Mouse (Mus musculus): ENCODE results near the gene Dock9. TPM values are rescaled to one million over a fixed set of nuclear protein-coding genes. Genes with fewer than 3 reads are reported as not detected.

Gene Dock9
- polyA plus RNA-seq, 1 experiment from 2014 or later, result 6.2 TPM

DNA sequence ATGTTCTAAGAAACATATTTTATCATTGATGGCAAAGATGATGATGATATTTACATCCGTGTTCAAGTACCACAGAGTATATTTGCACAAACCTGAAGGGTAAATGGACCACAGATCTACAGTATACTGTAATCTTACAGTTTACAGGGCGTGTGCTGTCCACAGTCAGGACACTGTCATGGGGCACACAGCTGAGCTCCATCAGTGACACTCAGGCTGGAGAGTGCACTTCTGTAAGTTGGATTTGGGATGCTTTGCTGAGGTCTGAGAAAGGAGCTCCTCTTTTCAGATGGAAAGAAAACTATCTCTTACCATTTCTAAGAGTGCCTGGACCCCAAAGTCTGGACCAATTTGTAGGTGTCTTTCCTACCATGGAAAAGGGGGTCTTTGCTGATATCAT lies 302.5 kb downstream of the Dock9 start:
- H3K27me3 ChIP-seq, result peaks cover 3% of the 10 kb centered on the region; the same call in 1 of the 2 replicates
- H3K27ac ChIP-seq, result no peak overlapping the region
- H3K9me3 ChIP-seq (replicated peaks), result no peaks in the 10 kb centered on the region
- H3K9ac ChIP-seq, result no peak overlapping the region
- 89% methylated on average over 2 of the region's 2 CpGs for WGBS
- ATAC-seq (ENCODE audit: low FRiP score), result no peak
- H3K4me3 ChIP-seq, result no peak overlapping the region
- peaks cover 4% of the 10 kb centered on the region; the same call in 1 of the 2 replicates for H3K4me1 ChIP-seq
- H3K4me2 ChIP-seq (replicated peaks), result no peak overlapping the region
- no peaks in the 10 kb centered on the region for H3K36me3 ChIP-seq

DNA sequence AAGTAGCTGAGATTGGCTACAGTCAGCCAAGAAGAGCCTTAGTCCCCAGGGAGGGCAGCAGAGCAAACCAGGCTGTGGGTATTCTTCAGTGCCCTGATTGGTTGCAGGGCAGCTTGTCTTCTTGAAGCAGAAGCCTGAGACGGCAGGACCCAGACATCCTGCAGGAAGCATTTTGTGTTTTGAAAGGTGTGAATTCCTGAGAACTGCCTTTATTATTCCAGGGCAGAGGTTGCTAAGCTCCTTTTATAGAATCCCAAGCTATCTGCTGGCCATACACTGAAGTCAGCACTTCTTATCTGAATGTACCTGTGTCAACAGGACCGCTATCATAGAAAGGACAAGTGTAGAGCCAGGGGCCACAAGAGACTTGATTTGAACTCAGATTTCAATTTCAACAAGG lies 303.4 kb downstream of the Dock9 start:
- WGBS, result 71% methylated on average over 2 of the region's 2 CpGs
- Histone ChIP-seq H3K4me3 (no peak overlapping the region), H3K9me3 (replicated peaks) (no peaks in the 10 kb centered on the region), H3K36me3 (no peaks in the 10 kb centered on the region), H3K9ac (no peak overlapping the region), H3K4me1 (peaks cover 4% of the 10 kb centered on the region; the same call in 1 of the 2 replicates), H3K27ac (no peak overlapping the region), H3K27me3 (peaks cover 3% of the 10 kb centered on the region; the same call in 1 of the 2 replicates), H3K4me2 (replicated peaks) (no peak overlapping the region)
- ATAC-seq (ENCODE audit: low FRiP score), result no peak

DNA sequence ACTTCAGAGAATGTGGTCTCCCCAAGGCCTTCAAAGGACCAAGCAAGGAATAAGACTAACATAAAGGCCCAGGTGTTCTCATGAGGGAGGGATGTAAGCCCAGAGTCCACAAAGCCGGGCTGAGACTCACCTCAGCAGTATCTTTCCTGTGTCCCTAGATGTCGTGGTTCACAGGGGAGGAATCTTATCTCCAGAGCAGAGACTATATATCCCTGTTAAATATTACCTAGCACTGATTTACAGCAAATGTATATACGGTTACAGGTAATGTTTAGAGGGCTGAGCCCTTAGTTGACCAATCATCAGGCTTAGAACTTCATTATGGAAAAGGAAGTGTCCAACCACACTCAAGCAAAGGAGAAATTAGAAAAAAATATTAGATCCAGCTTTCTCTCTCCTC lies 303.9 kb downstream of the Dock9 start:
- WGBS, result 82% methylated on average over 3 of the region's 3 CpGs
- peaks cover 3% of the 10 kb centered on the region; the same call in 1 of the 2 replicates for H3K27me3 ChIP-seq
- no peak overlapping the region for H3K4me3 ChIP-seq

DNA sequence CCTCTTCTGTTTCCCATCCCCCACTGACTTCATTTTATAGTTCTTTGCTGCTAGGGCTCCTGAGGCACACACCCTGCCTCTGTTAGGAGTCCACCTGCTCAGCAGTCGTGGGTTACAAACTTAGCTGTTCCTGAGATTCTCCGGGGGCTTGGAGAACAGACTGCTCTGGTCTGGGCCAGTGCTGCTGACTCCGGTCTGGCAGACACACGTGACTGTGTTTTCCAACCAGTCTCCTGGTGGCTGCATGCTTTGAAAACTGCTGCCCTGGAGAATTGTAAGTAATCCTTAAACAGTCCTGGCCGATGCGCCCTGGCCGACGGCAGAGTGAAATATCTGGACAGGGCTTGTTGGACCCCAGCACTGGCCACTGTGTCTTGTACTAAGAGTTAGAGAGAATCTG lies 305.3 kb downstream of the Dock9 start:
- Histone ChIP-seq H3K4me3 (no peak overlapping the region), H3K4me1 (peaks cover 4% of the 10 kb centered on the region; the same call in 1 of the 2 replicates), H3K9ac (no peak overlapping the region), H3K4me2 (replicated peaks) (no peak overlapping the region), H3K27me3 (peaks cover 2% of the 10 kb centered on the region; the same call in 1 of the 2 replicates), H3K9me3 (replicated peaks) (no peaks in the 10 kb centered on the region), H3K27ac (no peak overlapping the region), H3K36me3 (no peaks in the 10 kb centered on the region)
- ATAC-seq (ENCODE audit: low FRiP score), result no peak
- 64% methylated on average over 8 of the region's 8 CpGs for WGBS

More for the DNA sequence above, 303.9 kb downstream of the Dock9 start:
- Histone ChIP-seq H3K4me2 (replicated peaks) (no peak overlapping the region), H3K9me3 (replicated peaks) (no peaks in the 10 kb centered on the region), H3K4me1 (peaks cover 4% of the 10 kb centered on the region; the same call in 1 of the 2 replicates), H3K36me3 (no peaks in the 10 kb centered on the region), H3K9ac (no peak overlapping the region), H3K27ac (no peak overlapping the region)
- no peak for ATAC-seq (ENCODE audit: low FRiP score)

Other genes with a start within 250 kb of the Dock9 start
- 60.0 and 60.3 TPM in 2 replicates for gene Ubac2, start 80.8 kb upstream of the Dock9 start, polyA plus RNA-seq (2016; fragmentation: Nextera tagmentation; extraction: Ambion mirVana)
- 0.21 TPM in 1 of 2 replicates, not detected in the other for gene Gpr18, start 117.9 kb upstream of the Dock9 start, polyA plus RNA-seq (2016; fragmentation: Nextera tagmentation; extraction: Ambion mirVana)
- 2.0 and 2.1 TPM in 2 replicates for gene Gpr183, start 167.4 kb upstream of the Dock9 start, polyA plus RNA-seq (2016; fragmentation: Nextera tagmentation; extraction: Ambion mirVana)
- not detected in 2 replicates for gene Timm8a2, start 236.8 kb upstream of the Dock9 start, polyA plus RNA-seq (2016; fragmentation: Nextera tagmentation; extraction: Ambion mirVana)

Measured in hindbrain, embryonic 12.5 days (tissue).